In genomic region chr5:83339144-83339543, GRCm38 (mm10) we compare ENCODE assay signal across 28 mouse cellular contexts. TPM values are rescaled to one million over a fixed set of nuclear protein-coding genes. Genes with fewer than 3 reads are reported as not detected.
DNase-seq lines count a peak whose midpoint lies in the region; ATAC-seq and TF ChIP-seq lines count a peak whose summit lies in the region.
"Had no signal": no experiment of that assay in that cellular context is flagged by ENCODE, and none has a peak within 500 bp of the region (broad histone marks: within the 10 kb centered on the region; RNA-seq: fewer than 3 reads in every experiment).

No protein-coding gene starts in this region.

- WGBS in lung, embryonic 16.5 days, result 53% methylated on average over 4 of the region's 4 CpGs

- no peak for TF ChIP-seq POLR2A in myocyte (IDR thresholded peaks at IDR 0.05; ENCODE audit: insufficient read length, low read depth)

- no peaks in the 10 kb centered on the region for H3K36me3 ChIP-seq in lung, embryonic 16.5 days (ENCODE audit: control insufficient read depth, insufficient read depth, low read length)
- H3K36me3 ChIP-seq in myocyte (ENCODE audit: control insufficient read depth, insufficient read depth), result no peaks in the 10 kb centered on the region
- H3K36me3 ChIP-seq: embryonic facial prominence, embryonic 13.5 days; embryonic facial prominence, embryonic 15.5 days; forebrain, embryonic 10.5 days; forebrain, embryonic 12.5 days; G1E had no signal

- DNase-seq in lung, postnatal 10 days, result no peak
- DNase-seq in lung, postnatal 25 days (ENCODE audit: low spot score), result peak; percentile 11
- no peak for DNase-seq in lung, postnatal 14 days
- DNase-seq: adrenal gland, adult 2 months; adrenal gland, postnatal 10 days; adrenal gland, postnatal 25 days; B cell, adult 2 months; cerebellum, adult 11 months; cerebellum, adult 18-20 months; cerebellum, adult 8-10 months; cerebellum, adult 9-11 months; cerebellum, postnatal 14 days; cerebellum, postnatal 36 days; embryo, embryonic 11 days had no signal

- no peak overlapping the region for H3K4me2 ChIP-seq in lung, embryonic 16.5 days (ENCODE audit: low read depth, low read length)
- peak overlapping the region; percentile 18 for H3K4me2 ChIP-seq in myocyte (ENCODE audit: low read depth)
- H3K4me2 ChIP-seq: embryonic facial prominence, embryonic 13.5 days; embryonic facial prominence, embryonic 15.5 days; forebrain, embryonic 12.5 days had no signal

- no peaks in the 10 kb centered on the region for H3K9me3 ChIP-seq in lung, embryonic 16.5 days (ENCODE audit: control insufficient read depth, low read length)
- H3K9me3 ChIP-seq: embryonic facial prominence, embryonic 13.5 days; embryonic facial prominence, embryonic 15.5 days; forebrain, embryonic 10.5 days; forebrain, embryonic 12.5 days had no signal

- no peaks in the 10 kb centered on the region for H3K4me1 ChIP-seq in lung, embryonic 16.5 days (replicated peaks; ENCODE audit: control insufficient read depth, insufficient read depth, low read length)
- H3K4me1 ChIP-seq: embryonic facial prominence, embryonic 13.5 days; embryonic facial prominence, embryonic 15.5 days; forebrain, embryonic 10.5 days; forebrain, embryonic 12.5 days had no signal

- peak; percentile 56; the same call in 1 of the 2 replicates for ATAC-seq in lung, embryonic 16.5 days (ENCODE audit: low read depth)
- ATAC-seq: activated CD4-positive, CD25-positive, alpha-beta regulatory T cell, adult 4 months; CD4-positive, CD25-positive, alpha-beta regulatory T cell, adult 4 months; forebrain, embryonic 14.5 days; forebrain, embryonic 16.5 days; Patski had no signal

- H3K27ac ChIP-seq in lung, embryonic 16.5 days (ENCODE audit: low read length), result no peak overlapping the region
- H3K27ac ChIP-seq: embryonic facial prominence, embryonic 13.5 days; embryonic facial prominence, embryonic 15.5 days; forebrain, embryonic 10.5 days; forebrain, embryonic 12.5 days had no signal

- H3K9ac ChIP-seq in lung, embryonic 16.5 days (ENCODE audit: low read length), result no peak overlapping the region
- H3K9ac ChIP-seq: embryonic facial prominence, embryonic 13.5 days; embryonic facial prominence, embryonic 15.5 days; forebrain, embryonic 12.5 days had no signal

- H3K27me3 ChIP-seq in lung, embryonic 16.5 days (ENCODE audit: control insufficient read depth, insufficient read depth, low read depth, low read length), result no peaks in the 10 kb centered on the region
- no peaks in the 10 kb centered on the region for H3K27me3 ChIP-seq in myocyte (ENCODE audit: control insufficient read depth, insufficient read depth, insufficient read length)
- H3K27me3 ChIP-seq: CH12.LX; embryonic facial prominence, embryonic 13.5 days; embryonic facial prominence, embryonic 15.5 days; forebrain, embryonic 12.5 days; Patski had no signal

- no peak overlapping the region for H3K4me3 ChIP-seq in lung, embryonic 16.5 days (ENCODE audit: low read length)
- H3K4me3 ChIP-seq in myocyte, result no peak overlapping the region
- H3K4me3 ChIP-seq: embryonic facial prominence, embryonic 13.5 days; embryonic facial prominence, embryonic 15.5 days; erythroblast, embryonic 14.5 days; forebrain, embryonic 10.5 days; forebrain, embryonic 12.5 days had no signal

- H3ac ChIP-seq in myocyte (ENCODE audit: control insufficient read depth, insufficient read length), result no peak overlapping the region

- no peaks in the 10 kb centered on the region for H3K79me2 ChIP-seq in myocyte (ENCODE audit: control insufficient read depth, insufficient read depth)

TF ChIP-seq in myocyte, 11 proteins besides CTCF, POLR2A, EP300 and RAD21:
- TF ChIP-seq USF1 (IDR thresholded peaks at IDR 0.05; ENCODE audit: low read depth), result no peak
- no peak for TF ChIP-seq MYOD1 (IDR thresholded peaks at IDR 0.05; ENCODE audit: control insufficient read depth in 1 of 3, insufficient read length in 2 of 3, low read depth in 2 of 3)
- no peak for TF ChIP-seq TCF12 (IDR thresholded peaks at IDR 0.05; ENCODE audit: insufficient read depth, poor library complexity, severe bottlenecking)
- TF ChIP-seq MAX (IDR thresholded peaks at IDR 0.05; ENCODE audit: low read depth), result no peak
- no peak for TF ChIP-seq SRF (IDR thresholded peaks at IDR 0.05; ENCODE audit: control insufficient read depth, insufficient read length, low read depth)

RNA-seq across cellular contexts. Expression of gene Tecrl, which starts 15.9 kb away (rescaled TPM):
- polyA plus RNA-seq in lung, embryonic 16.5 days (2015; fragmentation: Nextera tagmentation; extraction: Ambion mirVana), result 2.7 and 3.5 TPM in 2 replicates
- 0.83 TPM for polyA plus RNA-seq in myocyte (2012; fragmentation: generic; extraction: Trizol)
- polyA plus RNA-seq: adrenal gland, adult 2 months; CD4-positive, CD25-positive, alpha-beta regulatory T cell, adult 4 months; erythroblast, embryonic 14.5 days; forebrain, embryonic 16.5 days; G1E; Patski had no signal
